Comparison of ENCODE assay signal across 8 mouse cellular contexts in genomic region chr11:86201037-86201786, GRCm38 (mm10). TPM values are rescaled to one million over a fixed set of nuclear protein-coding genes. Genes with fewer than 3 reads are reported as not detected.
DNase-seq lines count a peak whose midpoint lies in the region; ATAC-seq lines count a peak whose summit lies in the region.

TSS of gene Brip1 (minus strand) at chr11:86201193.

- H3K27ac ChIP-seq in hindbrain, embryonic 11.5 days (ENCODE audit: low read depth, low read length): peak within 1 kb of the TSS; percentile 65

- no peaks in the 10 kb centered on the region for H3K27me3 ChIP-seq in hindbrain, embryonic 11.5 days (ENCODE audit: control insufficient read depth, insufficient read depth, low read length)

- peaks cover 3% of the 10 kb centered on the region; the same call in 1 of the 2 replicates for H3K9me3 ChIP-seq in hindbrain, embryonic 11.5 days (ENCODE audit: control insufficient read depth, low read length)

- peak within 1 kb of the TSS; percentile 83 for H3K4me3 ChIP-seq in hindbrain, embryonic 11.5 days (ENCODE audit: low read depth, low read length)

- peak within 1 kb of the TSS; percentile 84 for H3K9ac ChIP-seq in hindbrain, embryonic 11.5 days (ENCODE audit: low read depth, low read length)

- H3K36me3 ChIP-seq in hindbrain, embryonic 11.5 days (ENCODE audit: control insufficient read depth, insufficient read depth, low read length): peaks cover 11% of the 10 kb centered on the region

- peak within 1 kb of the TSS; percentile 62 for H3K4me2 ChIP-seq in hindbrain, embryonic 11.5 days (replicated peaks; ENCODE audit: low read depth, low read length)

- H3K4me1 ChIP-seq in hindbrain, embryonic 11.5 days (replicated peaks; ENCODE audit: control insufficient read depth, insufficient read depth, low read length): no peaks in the 10 kb centered on the region

- peak; percentile 98 for ATAC-seq in hindbrain, embryonic 11.5 days (ENCODE audit: low FRiP score)

- DNase-seq in Muller cell, postnatal 12 days (ENCODE audit: inconsistent ontology term): peak; percentile 98
- peak; percentile 89 for DNase-seq in cerebellum, adult 9-11 months
- DNase-seq in frontal cortex, adult 2 months (ENCODE audit: extremely low spot score in 1 of 2, low spot score in 1 of 2): peak; percentile 80 to 93
- DNase-seq in hindbrain, embryonic 11.5 days (ENCODE audit: low spot score): peak; percentile 95
- peak; percentile 91 to 94 for DNase-seq in layer of hippocampus, postnatal 10 days (ENCODE audit: low spot score in 2 of 2)
- DNase-seq in lung, postnatal 10 days: peak; percentile 95
- DNase-seq in ovary, postnatal 36 days (ENCODE audit: low spot score): peak; percentile 86
- peak; percentile 94 for DNase-seq in thymus, postnatal 25 days

- under 1% methylated on average over 59 of the region's 60 CpGs for WGBS in hindbrain, embryonic 11.5 days

RNA-seq across cellular contexts. Expression of gene Brip1, which starts in this region (rescaled TPM):
- 0.06 and 0.08 TPM in 2 replicates for polyA plus RNA-seq in frontal cortex, adult 2 months (2012; rRNA removed)
- polyA plus RNA-seq in hindbrain, embryonic 11.5 days (2014; fragmentation: Nextera tagmentation; extraction: Ambion mirVana): 7.6 and 8.6 TPM in 2 replicates
- 1 to 10 TPM in 1 of 2 experiments, under 1 TPM in 1; 0.89 to 1.1 TPM for total RNA-seq in layer of hippocampus, postnatal 10 days (2021)

Comparison
In these comparisons a context has a peak if more than half of its experiments do, and no peak if none do; other contexts are left out.
1. Peak in every context shown above with its lines: DNase-seq, ATAC-seq, H3K4me3 ChIP-seq and H3K27ac ChIP-seq.
2. Peak in DNase-seq in frontal cortex, adult 2 months; RNA of the gene not detected or under 1 TPM.